Mouse (Mus musculus): ENCODE data around the gene Carf.

DNA sequence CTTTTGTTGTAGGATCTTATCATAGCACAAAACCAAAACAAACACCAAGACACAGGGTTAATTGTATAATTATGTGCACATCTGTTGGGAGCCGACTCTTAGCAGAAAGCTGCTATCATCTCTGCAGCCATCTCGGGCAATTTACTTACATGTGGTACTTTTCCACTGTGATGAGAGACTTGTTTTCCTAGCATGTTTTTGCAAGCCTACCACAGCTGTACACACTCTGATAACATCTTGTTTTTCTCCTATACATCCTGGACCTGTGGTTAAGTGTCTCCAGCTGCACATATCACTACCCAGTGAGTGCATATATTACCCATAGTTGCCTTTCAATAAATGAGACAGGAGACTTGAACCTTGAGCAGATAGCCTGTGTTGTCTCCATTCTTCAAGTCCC, 23.1 kb upstream of the Carf start:
- no peak for TF ChIP-seq CTCF (IDR thresholded peaks at IDR 0.05; ENCODE audit: low read depth)
- TF ChIP-seq EP300 (IDR thresholded peaks at IDR 0.05; ENCODE audit: low read depth): no peak
